Mouse (Mus musculus) ES-E14 (cell line): ENCODE measurements around the gene Pde4d. TPM values are rescaled to one million over a fixed set of nuclear protein-coding genes. Genes with fewer than 3 reads are reported as not detected.
A peak's percentile ranks its signal among the peaks of the same experiment; 100 is the strongest.

ENCODE experiments used
- DNase-seq: peaks from one replicate; pipeline ENCODE4 v3.0.0-alpha.2; 2013; ENCODE audit warnings: low read depth, low spot score
- H3K27ac ChIP-seq: 2 replicates; pipeline ENCODE4 v1.5.1; 2012; ENCODE audit warnings: low read depth, mild to moderate bottlenecking, low read length, moderate library complexity, mixed read lengths; ENCODE audit not compliant: poor library complexity, insufficient read depth, severe bottlenecking
- H3K36me3 ChIP-seq: 2 replicates; pipeline ENCODE4 v1.6.1; 2012; ENCODE audit warnings: mild to moderate bottlenecking, low read length, moderate library complexity, mixed read lengths; ENCODE audit not compliant: control insufficient read depth, poor library complexity, insufficient read depth, severe bottlenecking
- H3K4me1 ChIP-seq, 2 experiments: fragments of 150-350 bp in 1 of 2; sonication (generic) in 1 of 2; 2 replicates each; pipeline ENCODE4 v1.6.1; 2012; ENCODE audit warnings: low read length in 2 of 2, mild to moderate bottlenecking in 1 of 2, mixed read lengths in 1 of 2; ENCODE audit not compliant: control insufficient read depth in 2 of 2, insufficient read depth in 2 of 2, poor library complexity in 1 of 2
- H3K4me3 ChIP-seq, 2 experiments: fragments of 150-350 bp in 1 of 2; sonication (generic) in 1 of 2; 2 replicates each; pipeline ENCODE4 v1.5.1; 2012; ENCODE audit warnings: low read length in 2 of 2, low read depth in 1 of 2, mild to moderate bottlenecking in 1 of 2, mixed read lengths in 1 of 2; ENCODE audit not compliant: insufficient read depth in 1 of 2, poor library complexity in 1 of 2, severe bottlenecking in 1 of 2
- H3K9ac ChIP-seq: 2 replicates; pipeline ENCODE4 v1.6.1; 2012; ENCODE audit warnings: low read depth, mild to moderate bottlenecking, low read length, mixed read lengths; ENCODE audit not compliant: poor library complexity, insufficient read depth, severe bottlenecking
- H3K9me3 ChIP-seq: fragments of 150-350 bp; sonication (generic); 2 replicates; pipeline ENCODE4 v1.6.1; 2012; ENCODE audit warnings: low read depth, mild to moderate bottlenecking, low read length; ENCODE audit not compliant: control insufficient read depth, insufficient read depth
- CHD2 ChIP-seq: IDR thresholded peaks from 2 replicates; pipeline ENCODE4 v1.6.1; 2014; ENCODE audit warnings: mild to moderate bottlenecking, low read depth, low read length, inconsistent platforms
- HCFC1 ChIP-seq: IDR thresholded peaks from 2 replicates; pipeline ENCODE4 v1.6.1; 2012; ENCODE audit warnings: low read length, inconsistent platforms, borderline replicate concordance; ENCODE audit not compliant: insufficient read depth
- MAFK ChIP-seq: IDR thresholded peaks from 2 replicates; pipeline ENCODE4 v1.6.1; 2014; ENCODE audit warnings: mild to moderate bottlenecking, low read depth, low read length, inconsistent platforms; ENCODE audit not compliant: insufficient read depth
- ZC3H11A ChIP-seq: IDR thresholded peaks from 2 replicates; pipeline ENCODE4 v1.6.1; 2012; ENCODE audit warnings: low read depth, mild to moderate bottlenecking, inconsistent platforms, low read length, borderline replicate concordance
- ZNF384 ChIP-seq: IDR thresholded peaks from 2 replicates; pipeline ENCODE4 v1.6.1; 2012; ENCODE audit warnings: low read depth, low read length, inconsistent platforms
- in situ Hi-C, 2 experiments: fragments of 600-800 bp; cut with MboI; formaldehyde crosslinking; loops; one replicate each; pipeline ENCODE4 v1.15.1; 2025; ENCODE audit warnings: low sequenced_read_pairs in 2 of 2, inconsistent platforms in 1 of 2; ENCODE audit not compliant: unreplicated experiment in 2 of 2
- total RNA-seq: library from RNA; depleted of rRNA; stranded (reverse); fragments of 300-350 nt; gene quantifications from 2 replicates; pipeline ENCODE4 v1.2.3, GENCODE M21; 2012

The Pde4d gene
- total RNA-seq, 1 experiment: 10.4 TPM

GRCm38 (mm10) chr13:108763295-108763694 is 313.5 kb downstream of the Pde4d start:
- in situ Hi-C loops: no loop called here
- Histone ChIP-seq H3K9me3 (no peaks in the 10 kb centered on the region), H3K27ac (no peak overlapping the region), H3K4me1 (no peaks in the 10 kb centered on the region), H3K9ac (no peak overlapping the region), H3K36me3 (no peaks in the 10 kb centered on the region), H3K4me3 (no peak overlapping the region)
- TF ChIP-seq ZNF384 (no peak), ZC3H11A (no peak), MAFK (no peak), CHD2 (no peak), HCFC1 (no peak)
- no peak for DNase-seq

- DNase-seq: no peak
- Histone ChIP-seq H3K4me1 (no peaks in the 10 kb centered on the region), H3K9ac (no peak overlapping the region), H3K27ac (no peak overlapping the region), H3K4me3 (no peak overlapping the region), H3K36me3 (no peaks in the 10 kb centered on the region), H3K9me3 (no peaks in the 10 kb centered on the region)
- in situ Hi-C loops: no loop called here
- TF ChIP-seq ZC3H11A: no peak
These were observed 316.4 kb downstream of the Pde4d start for GRCm38 (mm10) chr13:108766020-108766727.

DNA sequence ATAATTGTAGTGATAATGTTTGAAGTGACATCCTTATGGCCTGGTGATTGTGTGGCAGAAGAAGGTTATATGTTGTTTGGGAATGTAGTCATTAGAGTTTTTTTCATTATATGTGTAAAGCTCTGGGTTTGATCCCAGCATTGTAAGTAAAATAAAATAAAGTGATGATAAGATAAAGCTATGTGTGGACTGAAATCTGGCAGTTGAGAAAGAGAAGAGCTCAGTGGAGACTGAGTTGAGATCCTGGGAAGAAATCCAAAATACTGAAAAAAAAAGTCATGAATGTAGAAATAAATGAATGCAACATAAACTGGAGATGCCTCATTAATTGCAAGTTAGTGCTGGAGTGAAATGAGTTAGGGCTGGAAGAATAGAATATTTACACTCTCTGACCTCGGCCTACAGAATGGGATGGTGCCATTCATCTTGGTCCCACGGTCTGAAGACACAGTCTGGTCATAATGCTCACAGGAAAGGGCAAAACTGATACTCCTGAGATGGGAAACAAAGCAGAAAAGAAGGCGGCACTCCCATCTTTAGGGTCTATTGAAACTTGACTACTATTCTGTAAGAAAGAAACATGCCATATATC is 319.8 kb downstream of the Pde4d start:
- Histone ChIP-seq H3K27ac (no peak overlapping the region), H3K9me3 (no peaks in the 10 kb centered on the region), H3K9ac (no peak overlapping the region), H3K4me3 (no peak overlapping the region), H3K36me3 (no peaks in the 10 kb centered on the region), H3K4me1 (no peaks in the 10 kb centered on the region)
- DNase-seq: no peak
- in situ Hi-C loops: no loop called here
- no peak for TF ChIP-seq CHD2
- no peak for TF ChIP-seq MAFK
- no peak for TF ChIP-seq ZNF384
- TF ChIP-seq HCFC1: no peak
- TF ChIP-seq ZC3H11A: no peak

GRCm38 (mm10) chr13:108772386-108772785 is 322.6 kb downstream of the Pde4d start:
- no peak for TF ChIP-seq MAFK
- no peak for TF ChIP-seq ZNF384
- no peak for TF ChIP-seq CHD2
- TF ChIP-seq HCFC1: no peak
- H3K9me3 ChIP-seq: no peaks in the 10 kb centered on the region
- H3K9ac ChIP-seq: no peak overlapping the region
- no peaks in the 10 kb centered on the region for H3K36me3 ChIP-seq
- no peaks in the 10 kb centered on the region for H3K4me1 ChIP-seq
- peak; percentile 2 for DNase-seq
- H3K4me3 ChIP-seq: no peak overlapping the region
- in situ Hi-C loops: no loop called here
- no peak overlapping the region for H3K27ac ChIP-seq

DNA sequence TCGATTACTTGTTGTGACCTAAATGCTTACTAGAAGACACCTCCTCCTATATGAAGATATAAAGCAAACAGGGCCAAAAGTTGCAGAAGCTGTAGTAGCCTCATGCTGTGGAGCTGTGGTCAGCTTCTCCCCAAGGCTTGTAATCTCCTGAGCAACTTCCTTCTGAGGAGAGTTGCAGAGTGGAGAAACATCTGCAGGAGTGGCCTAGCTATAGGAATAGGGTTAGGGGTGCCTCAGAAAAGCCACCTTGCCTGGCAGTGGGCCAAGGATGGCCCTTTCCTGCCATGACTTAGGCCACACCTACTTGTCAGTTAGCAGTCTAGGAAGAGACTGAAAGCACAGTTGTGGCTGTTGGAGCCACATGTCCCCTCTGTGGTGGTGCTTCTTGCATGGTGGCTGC is 325.2 kb downstream of the Pde4d start:
- Histone ChIP-seq H3K9ac (no peak overlapping the region), H3K4me3 (no peak overlapping the region), H3K36me3 (no peaks in the 10 kb centered on the region), H3K9me3 (no peaks in the 10 kb centered on the region), H3K27ac (no peak overlapping the region), H3K4me1 (no peaks in the 10 kb centered on the region)
- no peak for DNase-seq
- TF ChIP-seq ZNF384 (no peak), HCFC1 (no peak), ZC3H11A (no peak), CHD2 (no peak), MAFK (no peak)
- in situ Hi-C loops: no loop called here
